Mouse (Mus musculus): ENCODE measurements at regions not wholly inside any gene's neighbourhood (a gene's known extent, or its start where the extent isn't known, plus 50 kb on each side); places are given as distances from the start of the nearest gene placed in this dataset.
A peak's percentile ranks its signal among the peaks of the same experiment; 100 is the strongest.

- DNase-seq: no peak
Observed at GRCm38 (mm10) chr9:79140970-79141369, 525.6 kb downstream of the Cd109 start.

DNA sequence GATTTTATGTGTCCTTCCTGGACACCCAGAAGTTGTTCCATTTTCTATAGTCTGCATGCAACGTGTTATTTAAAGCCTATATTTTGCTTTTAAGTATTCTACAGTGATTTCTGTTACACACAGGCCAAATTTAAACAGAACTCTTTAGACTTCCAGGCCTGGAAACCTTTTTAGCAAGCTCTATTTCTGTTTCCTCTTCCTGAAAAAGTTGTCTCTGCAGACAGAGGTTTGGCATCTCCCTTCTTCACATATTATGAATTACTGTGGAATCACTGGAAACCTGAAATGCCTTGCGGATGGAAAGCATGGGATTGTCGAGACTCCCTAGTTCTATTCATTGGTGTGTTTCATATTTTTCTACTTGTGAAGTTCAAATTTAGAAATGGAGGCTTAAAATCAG, 530.7 kb downstream of the Cd109 start:
- no peak for DNase-seq

- DNase-seq: no peak
Observed at GRCm38 (mm10) chr9:79165596-79165995, 550.2 kb downstream of the Cd109 start.

- no peak for DNase-seq
Observed at GRCm38 (mm10) chr9:79173036-79173435, 545.6 kb downstream of the Col12a1 start.

- DNase-seq: no peak
Observed at GRCm38 (mm10) chr9:79179954-79180353, 538.7 kb downstream of the Col12a1 start.

DNA sequence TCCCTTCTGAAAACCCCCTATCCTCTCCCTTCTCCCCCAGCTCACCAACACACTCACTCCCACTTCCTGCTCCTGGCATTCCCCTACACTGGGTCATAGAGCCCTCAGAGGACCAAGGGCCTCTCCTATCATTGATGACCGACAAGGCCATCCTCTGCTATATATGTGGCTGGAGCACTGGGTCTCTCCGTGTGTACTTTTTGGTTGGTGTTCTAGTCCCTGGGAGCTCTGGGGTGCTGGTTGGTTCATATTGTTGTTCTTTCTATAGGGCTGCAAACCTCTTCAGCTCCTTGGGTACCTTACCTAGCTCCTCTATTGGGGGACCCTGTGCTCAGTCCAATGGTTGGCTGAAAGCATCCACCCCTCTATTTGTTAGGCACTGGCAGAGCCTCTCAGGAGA, 523.2 kb downstream of the Col12a1 start:
- no peak for DNase-seq

- no peak for DNase-seq
Observed at GRCm38 (mm10) chr9:79201755-79202154, 516.9 kb downstream of the Col12a1 start.

DNA sequence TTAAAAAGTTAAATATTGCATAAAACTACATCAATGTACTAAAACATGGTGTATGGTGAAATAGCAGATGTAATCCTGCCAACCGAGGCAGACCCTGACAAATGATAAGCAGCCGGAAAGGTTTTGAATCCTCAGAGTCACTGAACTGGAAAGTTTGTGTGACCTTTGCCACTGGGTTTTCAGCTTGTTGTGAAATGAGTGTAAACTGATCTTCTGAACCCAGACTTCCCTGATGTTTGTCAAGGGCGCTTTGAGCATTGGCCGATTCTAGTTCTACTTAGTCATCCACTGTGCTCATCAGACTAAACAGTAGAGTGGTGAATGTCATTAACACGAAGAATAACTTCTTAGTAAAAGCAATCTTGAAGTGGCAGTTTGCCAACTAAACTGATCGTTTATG, 505.3 kb downstream of the Col12a1 start:
- DNase-seq: no peak

DNA sequence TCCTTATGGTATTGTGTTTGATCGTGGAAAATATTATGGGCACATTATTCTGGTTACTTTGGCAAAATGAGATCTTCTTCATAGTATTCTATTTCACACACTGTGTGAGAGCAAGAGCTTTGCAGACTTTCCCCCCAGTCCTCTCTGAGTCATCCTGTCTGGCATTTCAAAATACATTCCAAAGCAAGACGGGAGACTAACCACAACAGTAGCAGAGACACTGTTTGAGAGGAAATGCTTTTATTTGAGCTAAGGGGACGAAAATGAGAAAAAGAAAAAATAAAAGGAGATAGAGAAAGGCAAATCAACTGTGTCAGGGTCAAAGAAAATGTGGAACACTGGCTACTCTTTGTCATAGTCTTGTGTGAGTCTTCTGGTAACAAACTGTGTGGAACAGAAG, 502.6 kb downstream of the Col12a1 start:
- no peak for DNase-seq

DNA sequence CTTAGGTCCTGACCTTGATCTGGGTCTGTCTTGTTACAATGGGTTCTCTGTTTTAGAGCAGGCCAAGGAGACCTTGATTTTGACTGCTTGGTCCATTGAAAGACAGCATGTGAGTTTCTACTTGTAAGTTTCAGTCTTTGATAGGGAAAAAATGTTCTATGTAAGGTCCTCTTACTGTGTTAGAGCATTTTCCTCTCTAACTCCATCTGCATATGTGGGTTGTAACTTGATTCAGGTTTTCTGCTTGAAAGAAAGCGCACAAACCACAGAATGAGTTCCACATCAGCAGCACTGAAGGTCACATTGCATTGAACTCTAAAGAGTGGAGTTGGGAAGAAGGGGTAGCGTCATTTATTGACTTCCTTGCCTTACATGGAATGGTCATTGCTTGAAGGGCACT, 502.2 kb downstream of the Col12a1 start:
- no peak for DNase-seq

GRCm38 (mm10) chr9:79233081-79233480, 485.6 kb downstream of the Col12a1 start:
- DNase-seq: no peak

DNA sequence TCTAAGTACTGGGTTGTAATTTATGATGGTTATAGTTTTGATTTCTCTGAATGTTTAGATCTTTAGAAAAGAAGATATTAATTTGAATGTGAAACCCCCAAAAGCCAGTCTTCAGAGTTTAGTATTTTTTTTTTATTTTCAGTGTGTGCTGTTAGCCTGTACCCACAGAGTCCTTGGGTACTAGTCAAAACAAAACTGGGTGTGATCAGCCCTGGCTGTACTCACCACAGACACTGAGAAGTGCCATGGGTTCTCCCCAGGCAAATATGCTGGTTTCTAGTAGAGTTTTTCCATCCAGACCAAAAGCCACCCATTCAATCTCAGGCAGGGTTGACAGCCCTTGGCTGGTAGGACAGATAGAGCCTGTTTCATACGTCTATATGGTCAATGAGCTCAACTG, 484.9 kb downstream of the Col12a1 start:
- DNase-seq: no peak

- no peak for DNase-seq
Observed at GRCm38 (mm10) chr9:79269646-79270213, 448.9 kb downstream of the Col12a1 start.

GRCm38 (mm10) chr9:79270256-79270655, 448.4 kb downstream of the Col12a1 start:
- DNase-seq: peak; percentile 64 to 76

DNA sequence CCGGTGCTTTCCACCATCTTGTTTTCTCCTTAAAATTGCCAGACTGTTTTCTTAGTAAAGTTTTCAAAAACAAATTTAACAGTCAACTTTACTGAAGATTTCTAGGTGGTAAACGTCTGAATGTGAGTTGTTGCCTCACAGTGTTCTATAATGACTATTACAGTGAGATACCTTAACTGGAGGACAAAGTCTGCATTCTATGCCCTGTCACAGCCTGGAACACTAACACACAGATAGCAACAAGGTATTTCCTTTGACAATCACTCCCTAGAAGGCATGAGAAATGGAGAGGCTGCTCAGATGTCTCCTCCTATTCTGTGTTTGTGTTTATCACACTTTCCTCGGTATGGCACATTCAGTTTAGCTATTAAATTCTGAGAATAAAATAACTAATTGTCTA, 430.8 kb downstream of the Col12a1 start:
- no peak for DNase-seq

GRCm38 (mm10) chr9:79295306-79295705, 423.3 kb downstream of the Col12a1 start:
- DNase-seq: peak; percentile 59 to 74

GRCm38 (mm10) chr9:79301580-79301979, 417.1 kb downstream of the Col12a1 start:
- DNase-seq: peak; percentile 84 to 92

DNA sequence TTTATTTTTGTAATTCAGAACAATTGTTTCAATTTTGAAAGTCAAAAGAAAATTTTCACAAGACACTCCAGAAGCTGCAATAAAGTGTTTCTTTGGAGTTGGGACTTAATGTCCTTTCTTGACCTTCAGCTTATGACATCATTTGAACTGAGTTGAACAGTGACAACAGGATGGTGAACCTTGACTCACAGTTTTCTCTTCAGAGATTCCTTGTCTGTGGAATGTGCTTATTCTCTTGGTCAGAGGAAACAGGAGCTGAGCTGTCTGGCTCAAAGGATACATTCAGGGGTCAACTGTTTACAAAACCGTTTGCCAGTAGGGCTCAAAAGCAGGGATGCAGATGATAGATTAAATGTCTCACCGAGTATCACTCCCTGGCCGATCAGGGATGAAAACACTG, 408.0 kb downstream of the Col12a1 start:
- no peak for DNase-seq

DNA sequence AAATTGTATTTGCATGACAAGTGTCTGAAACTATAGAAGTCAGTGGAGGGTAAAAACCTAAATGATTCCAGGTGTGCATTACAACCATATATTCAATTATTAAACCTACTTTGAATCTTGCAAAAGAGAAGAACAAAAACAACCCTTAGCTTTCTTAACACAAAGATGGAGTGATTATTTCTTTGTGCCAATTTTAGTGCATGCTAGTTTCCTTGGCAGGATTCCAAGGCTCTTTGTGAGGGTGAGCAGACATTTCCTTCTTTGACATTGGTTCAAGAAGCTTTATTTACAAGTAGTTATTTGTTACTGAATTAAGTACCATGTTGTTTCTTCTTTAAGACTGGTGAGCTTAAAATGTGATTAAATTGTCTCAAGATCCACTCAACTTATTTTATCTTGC, 401.2 kb downstream of the Col12a1 start:
- no peak for DNase-seq

DNA sequence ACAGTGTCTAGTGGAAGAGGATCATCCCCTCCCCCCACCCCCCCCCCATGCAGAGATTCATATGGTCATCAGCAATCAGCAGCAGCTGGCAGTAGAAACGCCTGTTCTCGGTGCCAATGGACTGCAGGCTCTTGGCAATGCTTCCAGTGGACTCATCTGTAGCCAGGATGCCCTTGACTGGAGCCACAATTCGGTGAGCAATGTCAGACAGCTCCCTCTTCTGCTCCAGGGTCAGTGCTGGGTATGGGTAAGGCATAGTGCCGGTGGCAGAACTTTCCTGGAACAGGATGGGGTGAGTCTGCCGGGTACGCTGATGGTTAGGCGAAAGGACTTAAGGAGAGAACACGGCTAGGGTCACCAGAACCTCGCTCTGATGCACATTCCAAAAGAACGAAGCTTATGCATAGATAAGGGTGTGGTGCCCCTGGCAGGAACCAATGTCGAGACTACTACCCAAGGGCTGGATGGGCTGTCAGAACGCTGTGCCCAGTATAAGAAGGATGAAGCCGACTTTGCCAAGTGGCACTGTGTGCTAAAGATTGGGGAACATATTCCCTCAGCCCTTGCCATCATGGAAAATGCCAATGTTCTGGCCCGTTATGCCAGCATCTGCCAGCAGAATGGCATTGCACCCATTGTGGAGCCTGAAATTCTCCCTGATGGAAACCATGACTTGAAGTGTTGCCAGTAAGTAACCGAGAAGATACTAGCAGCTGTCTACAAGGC, 372.1 kb downstream of the Col12a1 start:
- peak; percentile 66 to 76 for DNase-seq

DNA sequence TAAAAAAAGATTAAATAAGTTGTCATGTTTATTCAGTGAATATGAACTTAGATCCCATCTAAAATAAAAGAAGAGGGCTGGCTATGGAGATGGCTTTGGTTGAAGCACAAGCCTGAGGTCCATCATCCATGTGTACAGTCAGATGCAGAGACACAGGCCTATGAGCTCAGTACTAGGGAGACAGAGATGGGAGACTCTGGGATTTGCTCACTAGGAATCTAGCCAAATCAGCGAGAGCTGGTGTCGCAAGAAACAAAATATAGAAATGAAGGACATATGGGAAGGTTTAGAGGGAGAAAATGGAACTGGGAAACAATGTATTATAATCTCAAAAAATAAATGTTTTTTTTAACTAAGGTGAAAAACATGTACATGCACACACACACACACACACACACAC, 326.6 kb downstream of the Col12a1 start:
- DNase-seq: no peak

GRCm38 (mm10) chr9:79414989-79415388, 303.6 kb downstream of the Col12a1 start:
- DNase-seq: no peak

GRCm38 (mm10) chr9:79430417-79430816, 288.2 kb downstream of the Col12a1 start:
- peak; percentile 48 to 56 for DNase-seq

GRCm38 (mm10) chr9:79437636-79438035, 281.0 kb downstream of the Col12a1 start:
- peak in 1 of 2 experiments; percentile 3 for DNase-seq

Measured in cerebellum, adult 18-20 months (tissue).